Mouse (Mus musculus) thymus, adult 2 months (tissue): ENCODE measurements around the gene Tenm4.

Experiments
- CTCF ChIP-seq: fragments of 200-500 bp; IDR thresholded peaks from 2 replicates; pipeline ENCODE4 v1.5.1; 2012; ENCODE audit warnings: mild to moderate bottlenecking, control low read depth, low read length, moderate library complexity, borderline replicate concordance; ENCODE audit not compliant: control insufficient read depth, poor library complexity, insufficient read depth; ENCODE audit errors: extremely low read depth
- POLR2A ChIP-seq: fragments of 200-500 bp; IDR thresholded peaks from 2 replicates; pipeline ENCODE4 v1.6.1; 2012; ENCODE audit warnings: mild to moderate bottlenecking, low read length, control low read depth, moderate library complexity; ENCODE audit not compliant: control insufficient read depth, poor library complexity, insufficient read depth; ENCODE audit errors: extremely low read depth

GRCm38 (mm10) chr7:96730360-96730759, 559.3 kb downstream of the Tenm4 start:
- TF ChIP-seq CTCF (no peak), POLR2A (no peak)
